Mouse (Mus musculus): ENCODE results near the gene Dse.

GRCm38 (mm10) chr10:34233418-34233817 lies 25.9 kb upstream of the Dse start:
- TF ChIP-seq CTCF (conservative IDR thresholded peaks at IDR 0.05; ENCODE audit: low read length) (no peak), POU5F1 (IDR thresholded peaks at IDR 0.05; ENCODE audit: borderline replicate concordance, low read length) (no peak), NANOG (IDR thresholded peaks at IDR 0.05; ENCODE audit: borderline replicate concordance, low read length) (no peak)
